Mouse (Mus musculus) left cerebral cortex, postnatal 14 days (tissue): ENCODE measurements around the gene Osbpl3. TPM values are rescaled to one million over a fixed set of nuclear protein-coding genes. Genes with fewer than 3 reads are reported as not detected.
A peak's percentile ranks its signal among the peaks of the same experiment; 100 is the strongest.

Experiments used
- DNase-seq, 2 experiments: peaks; one replicate each; pipeline ENCODE4 v3.0.0; 2021 to 2022; ENCODE audit warnings: low spot score in 2 of 2, mixed read lengths in 1 of 2
- intact Hi-C: fragments of 180-260 bp; cut with DNase I; formaldehyde crosslinking; loops from one replicate; pipeline ENCODE4 v1.15.1; 2025
- total RNA-seq, 2 experiments: library from RNA; stranded (reverse); gene quantifications; 2 replicates each; pipeline ENCODE4 v1.2.3; 2021

Osbpl3 gene
- total RNA-seq, 2 experiments from 2014 or later: 29.3 to 37.6 TPM

DNA sequence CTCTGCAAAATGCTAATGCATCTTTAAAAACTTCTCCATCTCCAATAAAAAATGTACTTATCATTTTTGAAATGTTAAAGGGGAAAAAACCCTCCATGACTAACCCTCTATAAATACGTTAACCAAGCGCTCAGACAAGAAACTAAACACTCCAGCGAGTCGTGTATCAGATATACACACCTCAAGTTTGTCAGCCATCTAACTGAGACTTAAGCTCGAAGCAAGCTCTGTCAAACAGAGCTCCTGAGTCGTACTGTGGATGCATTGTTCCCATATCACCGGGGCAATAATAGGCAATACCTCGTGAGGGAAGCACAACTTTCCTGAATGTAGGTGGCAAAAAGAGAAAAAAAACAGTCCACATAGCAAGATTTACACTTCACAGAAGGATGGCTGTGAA lies 73.8 kb downstream of the Osbpl3 start:
- DNase-seq: no peak
- intact Hi-C loops: loop anchor here (5.0 kb wide), 1 partner anchor 65 kb away; no protein-coding TSS in a partner anchor

DNA sequence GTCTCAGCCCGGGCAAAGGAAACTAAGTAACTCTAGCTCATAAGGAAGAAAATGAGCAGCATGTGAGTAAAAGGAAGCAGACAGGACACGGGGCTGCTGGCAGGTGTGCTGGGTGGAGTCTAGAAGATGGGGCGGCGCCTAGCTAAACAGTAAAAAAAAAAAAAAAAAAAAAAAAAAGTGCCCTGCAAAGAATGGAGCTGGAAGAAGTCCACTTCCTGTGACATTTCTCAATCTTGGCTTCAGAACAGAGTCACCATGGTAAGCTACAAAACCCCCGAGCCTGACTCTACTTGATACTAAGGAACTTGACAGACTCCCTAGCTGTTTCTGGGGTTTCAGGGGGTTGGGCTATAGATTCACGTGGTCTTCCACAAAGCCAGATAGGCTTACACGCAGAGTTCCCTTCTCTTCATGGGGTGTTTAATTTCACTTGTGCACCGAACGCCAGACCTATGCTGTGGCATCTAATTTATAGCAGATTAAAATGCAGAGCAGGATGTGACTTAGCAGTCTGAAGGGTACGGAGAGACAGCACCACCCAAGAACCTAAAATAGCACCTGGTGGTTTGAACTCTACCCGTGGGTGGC lies 74.4 kb downstream of the Osbpl3 start:
- DNase-seq: no peak
- intact Hi-C loops: loop anchor here (5.0 kb wide), 1 partner anchor 64 kb away; no protein-coding TSS in a partner anchor

DNA sequence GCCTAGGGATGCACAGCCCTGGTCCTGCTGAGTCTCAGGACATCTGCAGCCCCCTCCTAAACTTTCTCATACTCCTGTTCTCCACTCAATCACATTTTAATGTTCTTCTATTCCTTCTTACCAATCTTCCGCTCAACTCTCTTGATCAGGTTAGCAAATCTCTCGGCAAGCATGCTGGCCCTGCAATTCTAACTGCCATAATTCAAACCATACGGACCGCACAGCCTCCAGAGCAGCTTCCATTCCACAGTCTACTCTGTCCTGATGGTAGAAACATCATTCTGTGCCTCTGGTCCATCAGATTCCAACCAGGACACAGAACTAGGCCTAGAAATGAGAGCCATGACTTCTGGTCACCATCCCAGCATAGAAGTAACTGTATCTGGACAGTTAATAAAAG lies 76.3 kb downstream of the Osbpl3 start:
- intact Hi-C loops: loop anchor here (5.0 kb wide), 1 partner anchor 62 kb away; no protein-coding TSS in a partner anchor
- no peak for DNase-seq

DNA sequence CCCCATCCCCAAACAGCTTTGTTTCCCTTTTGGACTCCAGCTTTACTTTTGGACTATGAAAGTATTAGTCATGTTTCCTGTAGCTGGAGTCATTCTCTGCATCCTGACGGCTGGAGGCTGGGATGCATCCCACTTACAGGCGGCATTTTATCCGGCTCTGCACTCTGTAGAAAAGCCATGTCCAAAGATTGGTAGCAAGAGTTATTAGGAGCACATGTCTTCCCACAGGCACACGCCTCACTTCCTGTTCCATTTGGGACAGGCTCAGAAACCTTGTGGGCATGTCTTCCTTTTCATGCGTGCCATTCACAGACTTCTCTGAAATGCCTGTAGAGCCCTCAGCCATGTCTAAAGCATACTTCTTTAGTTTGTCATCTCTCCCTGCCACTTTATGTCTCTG lies 76.9 kb downstream of the Osbpl3 start:
- DNase-seq: peak in 1 of 2 experiments; percentile 38
- intact Hi-C loops: no loop called here

GRCm38 (mm10) chr6:50377742-50378720 lies 78.0 kb downstream of the Osbpl3 start:
- DNase-seq: peak; percentile 38 to 76
- intact Hi-C loops: no loop called here

DNA sequence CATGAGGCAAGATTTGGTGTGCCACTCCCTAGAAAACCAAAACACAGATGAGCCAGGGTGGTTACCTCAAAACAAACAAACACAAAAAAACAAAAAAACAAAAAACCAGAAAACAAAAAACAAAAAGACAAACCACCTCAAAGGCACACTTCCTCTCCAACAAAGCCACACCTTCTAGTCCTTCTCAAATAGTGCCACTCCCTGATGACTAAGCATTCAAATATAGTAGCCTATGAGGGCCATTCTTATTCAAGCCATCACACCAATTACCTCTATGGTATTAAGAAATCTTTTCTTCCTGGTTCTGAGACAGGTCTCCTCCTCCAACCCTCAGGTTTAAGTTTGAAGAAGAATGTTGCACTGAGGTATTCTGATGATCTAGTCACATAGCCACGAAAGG lies 79.3 kb downstream of the Osbpl3 start:
- no peak for DNase-seq
- intact Hi-C loops: no loop called here

DNA sequence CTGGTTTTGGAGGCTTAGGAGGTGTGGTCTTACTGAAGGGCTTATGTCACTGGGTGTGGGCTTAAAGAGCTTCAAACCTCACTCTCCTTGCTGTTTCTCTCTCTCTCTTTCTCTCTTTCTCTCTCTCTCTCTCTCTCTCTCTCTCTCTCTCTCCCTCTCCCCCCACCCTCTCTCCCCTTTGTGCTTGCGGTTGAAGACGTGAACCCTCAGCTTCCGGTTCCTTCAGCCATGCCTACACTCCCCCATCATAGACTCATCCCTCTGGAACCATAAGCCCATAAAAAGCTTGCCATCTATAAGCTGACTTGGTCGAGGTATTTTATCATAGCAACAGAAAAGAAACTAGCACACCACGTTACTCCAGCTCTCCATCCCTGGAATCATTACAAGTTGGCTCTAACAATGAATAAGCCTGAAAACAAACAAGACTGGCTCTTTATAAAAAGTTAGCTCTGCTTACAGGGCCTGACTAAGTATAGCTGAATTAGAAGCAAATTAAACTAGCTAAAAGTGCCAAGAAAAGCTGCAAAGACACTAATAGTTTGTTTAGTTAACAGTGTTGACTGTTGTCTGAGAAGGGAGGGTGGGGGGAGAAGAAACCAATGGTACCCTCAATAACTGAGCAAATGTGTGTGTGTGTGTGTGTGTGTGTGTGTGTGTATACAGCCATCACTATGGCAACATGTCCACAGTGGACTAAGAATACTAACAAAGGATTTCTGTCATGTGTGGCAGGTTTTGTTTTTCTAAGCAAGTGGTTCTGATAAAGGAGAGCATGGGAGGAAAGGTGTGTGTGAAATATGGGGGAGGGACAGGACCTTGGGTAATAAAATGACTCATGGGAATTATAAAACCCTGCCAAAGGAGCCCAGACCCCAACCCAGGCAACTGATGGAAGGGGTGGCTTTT lies 83.2 kb downstream of the Osbpl3 start:
- peak in 1 of 2 experiments; percentile 52 for DNase-seq
- intact Hi-C loops: loop anchor here (5.0 kb wide), 1 partner anchor 40 kb away; no protein-coding TSS in a partner anchor

DNA sequence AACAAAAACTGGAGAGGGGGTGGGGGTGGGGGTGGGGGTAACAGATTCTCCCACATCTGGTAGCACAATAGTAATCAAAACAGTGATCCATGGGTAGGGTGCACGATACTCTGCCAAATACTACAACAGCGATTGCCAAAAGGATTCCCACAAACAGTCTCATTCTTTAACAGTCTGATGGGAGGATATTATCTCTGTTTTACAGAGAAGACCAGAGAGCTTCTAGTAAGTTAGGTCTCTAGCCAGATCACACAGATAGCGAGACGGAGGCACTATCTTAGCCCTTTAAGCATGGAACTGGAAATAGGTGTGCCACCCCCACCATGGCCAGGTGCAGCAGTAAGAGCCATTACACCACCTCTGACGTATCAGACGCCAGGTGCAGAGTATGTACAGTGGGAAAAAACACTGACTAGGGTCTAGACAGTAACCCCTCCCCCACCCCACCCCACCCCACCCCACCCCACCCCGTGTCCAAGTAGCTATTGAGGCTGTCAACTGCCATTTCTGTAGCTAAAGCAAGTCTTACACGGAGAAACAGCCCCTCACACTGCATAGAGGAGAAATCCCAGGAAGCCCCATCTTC lies 84.4 kb downstream of the Osbpl3 start:
- intact Hi-C loops: loop anchor here (5.0 kb wide), 1 partner anchor 41 kb away; no protein-coding TSS in a partner anchor
- DNase-seq: no peak

DNA sequence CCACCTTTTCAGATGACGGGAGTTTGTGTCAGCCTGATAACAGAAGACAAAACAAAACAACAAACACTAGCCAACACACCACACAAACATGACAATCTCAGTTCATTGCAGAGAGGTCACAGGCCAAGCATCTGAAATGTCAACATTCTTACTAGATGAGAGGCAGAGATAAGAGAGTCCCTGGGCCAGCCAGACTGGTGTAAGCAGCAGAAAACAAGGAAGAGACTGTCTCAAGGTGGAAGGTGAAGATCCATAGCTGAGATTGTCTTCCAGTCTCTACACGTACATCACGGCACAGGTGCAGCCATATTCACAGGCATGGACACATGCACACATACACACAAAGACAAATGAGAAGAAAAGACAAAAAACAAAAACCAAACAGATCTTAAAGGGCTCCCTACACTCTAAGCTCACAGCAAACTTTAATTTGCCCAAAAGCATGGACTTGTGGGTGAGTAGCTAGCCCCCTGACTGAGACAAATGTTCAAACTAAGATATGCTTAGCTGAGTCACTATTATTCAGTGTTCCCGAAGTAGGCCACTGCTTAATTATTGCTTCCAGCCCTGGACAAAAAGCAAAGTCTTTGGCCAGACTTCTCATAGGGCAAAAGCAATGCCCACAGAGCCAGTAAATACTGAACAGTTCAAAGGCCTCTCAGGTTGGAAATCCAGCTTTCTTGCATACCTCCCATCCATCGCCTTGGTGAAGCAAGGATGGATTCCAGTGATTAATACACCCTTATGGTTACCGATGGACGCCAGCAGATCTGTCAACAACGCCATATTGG lies 87.3 kb downstream of the Osbpl3 start:
- intact Hi-C loops: no loop called here
- no peak for DNase-seq

GRCm38 (mm10) chr6:50367836-50368235 lies 88.2 kb downstream of the Osbpl3 start:
- DNase-seq: no peak
- intact Hi-C loops: no loop called here

DNA sequence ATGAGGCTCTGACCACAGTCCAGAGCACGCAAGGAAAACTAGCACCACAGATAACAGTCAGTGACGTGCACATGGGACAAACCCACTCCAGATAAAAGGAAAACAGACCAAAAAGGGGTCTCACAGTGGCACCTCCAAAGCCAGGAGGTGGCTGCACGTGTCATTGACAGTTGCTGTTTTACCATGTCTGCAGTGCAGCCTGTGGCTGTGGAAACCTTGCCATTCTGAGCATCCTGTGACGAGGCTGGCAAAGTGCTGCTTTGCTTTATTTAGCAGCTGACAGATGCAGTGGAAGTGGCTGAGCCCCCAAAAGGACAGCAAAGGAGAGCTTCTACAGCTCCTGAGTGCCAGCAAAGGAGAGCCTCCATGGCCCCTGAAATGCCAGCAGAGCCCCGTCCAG lies 89.3 kb downstream of the Osbpl3 start:
- peak; percentile 62 to 73 for DNase-seq
- intact Hi-C loops: no loop called here

GRCm38 (mm10) chr6:50366319-50366718 lies 89.7 kb downstream of the Osbpl3 start:
- intact Hi-C loops: no loop called here
- no peak for DNase-seq

DNA sequence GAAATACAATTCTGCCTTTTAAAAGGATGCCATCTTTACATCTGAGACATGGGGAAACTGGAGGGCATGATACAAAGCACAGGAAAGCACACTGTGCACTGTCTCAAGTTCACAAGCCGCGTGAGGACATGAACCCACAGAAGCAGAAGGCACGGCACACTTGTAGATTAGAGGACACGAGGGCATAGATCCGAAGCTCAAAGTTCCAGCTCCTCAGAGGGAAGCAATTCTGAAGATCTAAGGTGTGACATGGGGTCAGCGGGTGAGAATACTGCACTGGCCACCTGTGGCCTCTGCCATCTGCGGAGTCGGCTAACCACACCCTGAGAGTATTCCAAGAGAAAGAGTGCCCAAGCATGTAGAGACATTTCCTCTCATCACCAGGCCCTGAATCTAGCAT lies 91.6 kb downstream of the Osbpl3 start:
- DNase-seq: no peak
- intact Hi-C loops: no loop called here

DNA sequence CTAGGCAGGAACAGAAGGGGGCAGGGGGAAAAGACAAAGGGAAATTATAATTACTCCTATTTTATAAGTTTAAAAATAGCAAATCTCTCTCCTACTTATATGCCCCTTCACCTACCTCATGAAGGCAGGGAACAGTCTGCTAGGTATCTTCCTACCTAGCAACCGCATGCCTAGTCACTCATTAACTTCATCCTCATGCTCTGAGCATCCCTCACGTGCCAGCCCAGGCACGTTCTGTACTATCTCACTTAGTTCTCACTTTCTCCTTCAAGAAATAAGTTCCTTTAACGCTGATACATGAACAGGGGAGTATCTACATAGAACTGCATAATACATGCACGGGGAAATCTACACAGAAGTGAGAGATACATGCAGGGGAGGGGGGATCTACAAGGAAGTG lies 92.6 kb downstream of the Osbpl3 start:
- DNase-seq: no peak
- intact Hi-C loops: no loop called here

- peak in 1 of 2 experiments; percentile 57 for DNase-seq
- intact Hi-C loops: no loop called here
Observed at GRCm38 (mm10) chr6:50362704-50363261, 93.2 kb downstream of the Osbpl3 start.

- intact Hi-C loops: no loop called here
- no peak for DNase-seq
Observed at GRCm38 (mm10) chr6:50362196-50362595, 93.8 kb downstream of the Osbpl3 start.

- peak; percentile 60 to 69 for DNase-seq
- intact Hi-C loops: loop anchor here (5.0 kb wide), 1 partner anchor 41 kb away; no protein-coding TSS in a partner anchor
Observed at GRCm38 (mm10) chr6:50358104-50358679, 97.8 kb downstream of the Osbpl3 start.
